Mouse (Mus musculus) kidney, postnatal 25 days (tissue): Measurements from ENCODE around the gene 1700016D06Rik.

ENCODE experiments used
- DNase-seq, 2 experiments: peaks; one replicate each; pipeline ENCODE4 v3.0.0; 2021; ENCODE audit warnings: mixed read lengths in 2 of 2

The 1700016D06Rik gene

GRCm38 (mm10) chr8:11701033-11701362, at the start of gene 1700016D06Rik:
Gene 1700016D06Rik (minus strand): TSS chr8:11701063.
- no peak for DNase-seq

- no peak for DNase-seq
Measured at GRCm38 (mm10) chr8:11749472-11749871, 48.6 kb upstream of the 1700016D06Rik start.

GRCm38 (mm10) chr8:11746850-11747600, 46.2 kb upstream of the 1700016D06Rik start:
- DNase-seq, result peak; percentile 25 to 83

- no peak for DNase-seq
Measured at GRCm38 (mm10) chr8:11743580-11743979, 42.7 kb upstream of the 1700016D06Rik start.

- peak; percentile 29 to 71 for DNase-seq
Measured at GRCm38 (mm10) chr8:11740857-11741256, 40.0 kb upstream of the 1700016D06Rik start.

GRCm38 (mm10) chr8:11739082-11739481, 38.2 kb upstream of the 1700016D06Rik start:
- no peak for DNase-seq

- no peak for DNase-seq
Measured at GRCm38 (mm10) chr8:11737096-11737495, 36.2 kb upstream of the 1700016D06Rik start.

- peak; percentile 61 to 89 for DNase-seq
Measured at GRCm38 (mm10) chr8:11735672-11736235, 34.9 kb upstream of the 1700016D06Rik start.

GRCm38 (mm10) chr8:11730271-11730940, 29.5 kb upstream of the 1700016D06Rik start:
- peak; percentile 77 to 85 for DNase-seq

- peak; percentile 77 to 90 for DNase-seq
Measured at GRCm38 (mm10) chr8:11728482-11729295, 27.8 kb upstream of the 1700016D06Rik start.

- peak; percentile 67 to 86 for DNase-seq
Measured at GRCm38 (mm10) chr8:11727651-11728481, 27.0 kb upstream of the 1700016D06Rik start, which contains the start of gene Arhgef7. Gene Arhgef7 (plus strand): TSS chr8:11727721.

GRCm38 (mm10) chr8:11727273-11727650, 26.4 kb upstream of the 1700016D06Rik start:
- DNase-seq, result no peak

- no peak for DNase-seq
Measured at GRCm38 (mm10) chr8:11717194-11717593, 16.3 kb upstream of the 1700016D06Rik start.

GRCm38 (mm10) chr8:11712244-11712643, 11.4 kb upstream of the 1700016D06Rik start:
- DNase-seq, result peak in 1 of 2 experiments; percentile 44

- no peak for DNase-seq
Measured at GRCm38 (mm10) chr8:11710415-11710814, 9.6 kb upstream of the 1700016D06Rik start.

- DNase-seq, result no peak
Measured at GRCm38 (mm10) chr8:11709542-11709941, 8.7 kb upstream of the 1700016D06Rik start.

- peak; percentile 30 to 76 for DNase-seq
Measured at GRCm38 (mm10) chr8:11708815-11709214, 8.0 kb upstream of the 1700016D06Rik start.

GRCm38 (mm10) chr8:11707701-11708100, 6.8 kb upstream of the 1700016D06Rik start:
- peak; percentile 16 to 43 for DNase-seq

GRCm38 (mm10) chr8:11705818-11706217, 5.0 kb upstream of the 1700016D06Rik start:
- no peak for DNase-seq

GRCm38 (mm10) chr8:11704716-11705420, 4.0 kb upstream of the 1700016D06Rik start:
- no peak for DNase-seq

GRCm38 (mm10) chr8:11703789-11704188, 2.9 kb upstream of the 1700016D06Rik start:
- DNase-seq, result no peak
